Mouse (Mus musculus) lung, adult 2 months (tissue): ENCODE results near the gene Efna2.

Source experiments
- CTCF ChIP-seq: fragments of 200-500 bp; IDR thresholded peaks from 2 replicates; pipeline ENCODE4 v1.5.1; 2011; ENCODE audit warnings: mild to moderate bottlenecking, low read length, control low read depth; ENCODE audit not compliant: insufficient read depth
- POLR2A ChIP-seq: fragments of 200-500 bp; IDR thresholded peaks from 2 replicates; pipeline ENCODE4 v1.6.1; 2011; ENCODE audit warnings: low read depth, mild to moderate bottlenecking, control low read depth, low read length, borderline replicate concordance; ENCODE audit errors: extremely low read depth

GRCm38 (mm10) chr10:80144159-80144558 is 35.1 kb upstream of the Efna2 start:
- TF ChIP-seq CTCF (no peak), POLR2A (no peak)
